8 mouse cellular contexts compared by ENCODE assay signal in genomic region chr2:116074726-116075440, GRCm38 (mm10). TPM values are rescaled to one million over a fixed set of nuclear protein-coding genes. Genes with fewer than 3 reads are reported as not detected.
DNase-seq lines count a peak whose midpoint lies in the region; ATAC-seq and TF ChIP-seq lines count a peak whose summit lies in the region.

No protein-coding gene starts in this region.

- TF ChIP-seq CTCF in lung, postnatal 0 days (IDR thresholded peaks at IDR 0.05): no peak
- TF ChIP-seq CTCF in stomach, postnatal 0 days (IDR thresholded peaks at IDR 0.05; ENCODE audit: low read depth): no peak

- WGBS in lung, postnatal 0 days: 31% methylated on average over 17 of the region's 17 CpGs
- WGBS in limb, embryonic 14.5 days: 9% methylated on average over 17 of the region's 17 CpGs
- 31% methylated on average over 17 of the region's 17 CpGs for WGBS in stomach, postnatal 0 days

- H3K4me2 ChIP-seq in lung, postnatal 0 days (replicated peaks; ENCODE audit: low read depth, low read length): peak overlapping the region; percentile 63; the same call in 1 of the 2 replicates
- peak overlapping the region; percentile 68; the same call in 1 of the 2 replicates for H3K4me2 ChIP-seq in limb, embryonic 14.5 days (replicated peaks; ENCODE audit: low read depth, low read length, severe bottlenecking)
- H3K4me2 ChIP-seq in stomach, postnatal 0 days (replicated peaks; ENCODE audit: low read depth): peak overlapping the region; percentile 86

- H3K27ac ChIP-seq in lung, postnatal 0 days (ENCODE audit: low read length): no peak overlapping the region
- H3K27ac ChIP-seq in limb, embryonic 14.5 days (replicated peaks; ENCODE audit: low read depth, low read length): no peak overlapping the region
- H3K27ac ChIP-seq in stomach, postnatal 0 days (replicated peaks): peak overlapping the region; percentile 67

- peak; percentile 13 to 16 for DNase-seq in cerebellum, postnatal 10 days
- no peak for DNase-seq in cerebellum, postnatal 25 days
- DNase-seq in lung, postnatal 0 days (ENCODE audit: low spot score): no peak
- no peak for DNase-seq in lung, postnatal 4 days
- no peak for DNase-seq in limb, embryonic 14.5 days (ENCODE audit: low spot score)
- DNase-seq in stomach, postnatal 0 days (ENCODE audit: low spot score): no peak
- DNase-seq in cerebellum, adult 11-12 months: no peak
- no peak for DNase-seq in layer of hippocampus, postnatal 25 days (ENCODE audit: extremely low spot score in 1 of 2, low spot score in 1 of 2)

- H3K27me3 ChIP-seq in lung, postnatal 0 days (replicated peaks; ENCODE audit: insufficient read depth, low read length): peaks cover 22% of the 10 kb centered on the region; the same call in 1 of the 2 replicates
- peaks cover 79% of the 10 kb centered on the region for H3K27me3 ChIP-seq in limb, embryonic 14.5 days (ENCODE audit: control insufficient read depth, insufficient read depth, low read length)
- H3K27me3 ChIP-seq in stomach, postnatal 0 days (ENCODE audit: control insufficient read depth, insufficient read depth, low read length): no peaks in the 10 kb centered on the region

- no peak overlapping the region for H3K4me3 ChIP-seq in lung, postnatal 0 days (ENCODE audit: low read depth, low read length)
- peak overlapping the region; percentile 43; the same call in 1 of the 2 replicates for H3K4me3 ChIP-seq in limb, embryonic 14.5 days (replicated peaks; ENCODE audit: low read length)
- peak overlapping the region; percentile 55; the same call in 1 of the 2 replicates for H3K4me3 ChIP-seq in stomach, postnatal 0 days (ENCODE audit: low read depth, low read length)

- H3K9ac ChIP-seq in lung, postnatal 0 days (replicated peaks; ENCODE audit: low read depth): no peak overlapping the region
- H3K9ac ChIP-seq in limb, embryonic 14.5 days (ENCODE audit: low read depth, low read length, severe bottlenecking): no peak overlapping the region
- no peak overlapping the region; the same call in 1 of the 2 replicates for H3K9ac ChIP-seq in stomach, postnatal 0 days (ENCODE audit: low read length)

- no peaks in the 10 kb centered on the region for H3K4me1 ChIP-seq in lung, postnatal 0 days (ENCODE audit: insufficient read depth, low read depth, low read length)
- H3K4me1 ChIP-seq in limb, embryonic 14.5 days (ENCODE audit: control insufficient read depth, insufficient read depth, low read length): peaks cover 8% of the 10 kb centered on the region
- H3K4me1 ChIP-seq in stomach, postnatal 0 days (replicated peaks; ENCODE audit: control insufficient read depth, insufficient read depth): no peaks in the 10 kb centered on the region

- H3K9me3 ChIP-seq in lung, postnatal 0 days (ENCODE audit: low read length): no peaks in the 10 kb centered on the region
- H3K9me3 ChIP-seq in limb, embryonic 14.5 days (ENCODE audit: control insufficient read depth, low read length): no peaks in the 10 kb centered on the region
- H3K9me3 ChIP-seq in stomach, postnatal 0 days (ENCODE audit: control insufficient read depth, low read length): no peaks in the 10 kb centered on the region

- no peaks in the 10 kb centered on the region for H3K36me3 ChIP-seq in lung, postnatal 0 days (ENCODE audit: insufficient read depth, low read length)
- H3K36me3 ChIP-seq in limb, embryonic 14.5 days (ENCODE audit: control insufficient read depth, insufficient read depth, low read length): no peaks in the 10 kb centered on the region
- H3K36me3 ChIP-seq in stomach, postnatal 0 days (ENCODE audit: control insufficient read depth, insufficient read depth, low read length): no peaks in the 10 kb centered on the region

- no peak for ATAC-seq in lung, postnatal 0 days
- ATAC-seq in limb, embryonic 14.5 days (ENCODE audit: low FRiP score, low read depth): no peak
- ATAC-seq in stomach, postnatal 0 days (ENCODE audit: low FRiP score, low TSS enrichment): no peak

- no peak for TF ChIP-seq EP300 in lung, postnatal 0 days (IDR thresholded peaks at IDR 0.05)
- no peak for TF ChIP-seq EP300 in stomach, postnatal 0 days (optimal IDR thresholded peaks at IDR 0.05)

- no peak for TF ChIP-seq POLR2A in limb, embryonic 14.5 days (IDR thresholded peaks at IDR 0.05; ENCODE audit: borderline replicate concordance, extremely low read depth, insufficient read depth, insufficient read length)

RNA-seq across cellular contexts. Expression of gene Meis2, which starts 9.2 kb away (rescaled TPM):
- polyA plus RNA-seq in lung, postnatal 0 days (2015; fragmentation: Nextera tagmentation; extraction: Ambion mirVana): 12.0 and 16.2 TPM in 2 replicates
- polyA plus RNA-seq in limb, embryonic 14.5 days (2012; rRNA removed): 16.2 and 26.2 TPM in 2 replicates
- polyA plus RNA-seq in limb, embryonic 14.5 days (2014; fragmentation: Nextera tagmentation; extraction: Ambion mirVana): 17.3 and 17.9 TPM in 2 replicates
- polyA plus RNA-seq in stomach, postnatal 0 days (2015; fragmentation: Nextera tagmentation; extraction: Ambion mirVana): 17.7 and 20.2 TPM in 2 replicates
- 10 to 100 TPM; 36.0 to 46.4 TPM for total RNA-seq in layer of hippocampus, postnatal 25 days (2021)

Comparison
In these comparisons a context has a peak if more than half of its experiments do, and no peak if none do; other contexts are left out.
1. DNase-seq: peak in cerebellum, postnatal 10 days (2 of 2); none in cerebellum, postnatal 25 days (0 of 2), lung, postnatal 0 days (single experiment), lung, postnatal 4 days (0 of 2), limb, embryonic 14.5 days (single experiment), stomach, postnatal 0 days (single experiment), cerebellum, adult 11-12 months (single experiment) and layer of hippocampus, postnatal 25 days (0 of 2).
2. Peak in every context shown above with its lines, with median percentiles within 50 percentile points of each other: H3K4me2 ChIP-seq.